Mouse (Mus musculus) limb, embryonic 11.5 days (tissue): ENCODE measurements around the gene 4930556J24Rik. TPM values are rescaled to one million over a fixed set of nuclear protein-coding genes. Genes with fewer than 3 reads are reported as not detected.

ENCODE experiments used
- ATAC-seq: fragments of 200-750 bp; cut with Nextera tagmentation; 2 replicates; pipeline ENCODE4 v1.8.0; 2017; ENCODE audit warnings: low read depth; ENCODE audit not compliant: insufficient number of reproducible peaks, low FRiP score, low TSS enrichment
- DNase-seq: peaks from one replicate; pipeline ENCODE4 v3.0.0-alpha.2; 2015; ENCODE audit warnings: low spot score
- H3K27ac ChIP-seq: fragments of 300-500 bp; sonication (generic); replicated peaks from 2 replicates; pipeline ENCODE4 v1.5.1; 2014; ENCODE audit warnings: low read depth, mild to moderate bottlenecking, low read length
- H3K27me3 ChIP-seq: fragments of 300-500 bp; sonication (generic); 2 replicates; pipeline ENCODE4 v1.6.1; 2014; ENCODE audit warnings: mild to moderate bottlenecking, low read length, mixed read lengths; ENCODE audit not compliant: control insufficient read depth, insufficient read depth
- H3K36me3 ChIP-seq: fragments of 300-500 bp; sonication (generic); 2 replicates; pipeline ENCODE4 v1.6.1; 2014; ENCODE audit warnings: mild to moderate bottlenecking, low read length, moderate library complexity, mixed read lengths; ENCODE audit not compliant: control insufficient read depth, insufficient read depth
- H3K4me1 ChIP-seq: fragments of 300-500 bp; sonication (generic); 2 replicates; pipeline ENCODE4 v1.6.1; 2014; ENCODE audit warnings: low read length, mixed read lengths; ENCODE audit not compliant: control insufficient read depth, insufficient read depth
- H3K4me2 ChIP-seq: fragments of 300-500 bp; sonication (generic); 2 replicates; pipeline ENCODE4 v1.6.1; 2014; ENCODE audit warnings: low read depth, mild to moderate bottlenecking, moderate library complexity; ENCODE audit not compliant: severe bottlenecking
- H3K4me3 ChIP-seq: fragments of 300-500 bp; sonication (generic); 2 replicates; pipeline ENCODE4 v1.5.1; 2014; ENCODE audit warnings: low read depth, low read length
- H3K9ac ChIP-seq: fragments of 300-500 bp; sonication (generic); 2 replicates; pipeline ENCODE4 v1.6.1; 2014; ENCODE audit warnings: mild to moderate bottlenecking, low read length
- H3K9me3 ChIP-seq: fragments of 300-500 bp; sonication (generic); 2 replicates; pipeline ENCODE4 v1.6.1; 2016; ENCODE audit warnings: low read length; ENCODE audit not compliant: control insufficient read depth
- WGBS: fragments of 180-500 bp; shearing (Covaris S2); extraction: QIAGEN DNeasy Blood & Tissue Kit; methylation state at CpG from one replicate; pipeline ENCODE4 v1.1.7; 2014; 5-methylcytosine and 5-hydroxymethylcytosine counted together
- polyA plus RNA-seq: library from polyadenylated mRNA; unstranded; fragments of >200 nt; fragmentation: Nextera tagmentation; extraction: Ambion mirVana; gene quantifications from 2 replicates; pipeline ENCODE4 v1.2.1, GENCODE M21; 2014

The 4930556J24Rik gene
- polyA plus RNA-seq, 1 experiment from 2014 or later = not detected

DNA sequence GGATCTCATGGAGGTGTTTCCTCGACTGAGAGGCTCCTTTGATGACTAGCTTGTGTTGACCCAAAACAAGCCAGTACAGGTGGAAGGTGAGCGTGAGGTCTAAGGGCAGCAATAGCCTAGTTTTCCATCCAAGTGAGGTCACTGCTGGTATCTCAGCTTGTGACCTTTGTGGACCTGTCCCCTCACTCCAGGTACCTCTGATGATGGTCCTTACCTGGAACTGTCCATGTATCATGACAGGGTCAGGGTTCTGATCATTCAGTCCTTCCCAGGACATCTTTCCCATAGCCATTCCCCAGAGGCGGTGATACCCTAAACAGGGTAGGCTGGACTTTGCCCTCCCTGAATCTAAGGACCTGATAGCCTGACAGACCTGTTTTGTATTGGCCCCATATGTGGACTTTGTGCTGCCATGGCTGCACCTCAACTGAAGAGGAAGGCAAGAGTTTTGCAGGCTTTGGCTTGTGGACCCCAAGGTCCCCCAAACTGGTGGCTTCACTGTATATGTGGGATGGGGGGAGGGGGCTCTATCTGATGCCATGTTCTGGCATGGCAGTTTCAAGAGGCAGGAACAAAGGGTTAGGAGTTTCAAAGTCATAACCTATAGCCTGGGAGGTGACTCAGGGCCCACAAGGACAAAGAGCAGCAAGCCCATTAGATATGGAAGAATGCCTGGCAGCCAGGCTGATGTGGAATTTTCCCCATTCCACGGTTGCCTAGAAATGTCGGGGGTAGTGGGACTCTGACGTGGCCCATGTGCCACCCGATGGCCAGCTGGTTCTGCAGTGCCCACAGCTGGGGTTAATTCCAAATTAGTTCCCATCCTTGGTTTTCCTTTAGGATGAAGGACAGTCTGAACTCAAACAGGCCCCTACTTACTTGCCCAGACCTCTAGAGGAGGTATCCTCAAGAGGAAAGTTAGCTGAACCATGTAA, 6.0 kb upstream of the 4930556J24Rik start:
- Histone ChIP-seq H3K4me2 (peak overlapping the region; percentile 68; the same call in 1 of the 2 replicates), H3K4me1 (0 out of 2 replicates have a peak, but pooled peaks cover 10% of the 10 kb centered on the region), H3K36me3 (peaks cover 10% of the 10 kb centered on the region; the same call in 1 of the 2 replicates), H3K9me3 (no peaks in the 10 kb centered on the region), H3K4me3 (no peak overlapping the region), H3K27me3 (no peaks in the 10 kb centered on the region), H3K9ac (no peak overlapping the region), H3K27ac (no peak overlapping the region)
- 70% methylated on average over 7 of the region's 7 CpGs for WGBS
- no peak for ATAC-seq
- no peak for DNase-seq

DNA sequence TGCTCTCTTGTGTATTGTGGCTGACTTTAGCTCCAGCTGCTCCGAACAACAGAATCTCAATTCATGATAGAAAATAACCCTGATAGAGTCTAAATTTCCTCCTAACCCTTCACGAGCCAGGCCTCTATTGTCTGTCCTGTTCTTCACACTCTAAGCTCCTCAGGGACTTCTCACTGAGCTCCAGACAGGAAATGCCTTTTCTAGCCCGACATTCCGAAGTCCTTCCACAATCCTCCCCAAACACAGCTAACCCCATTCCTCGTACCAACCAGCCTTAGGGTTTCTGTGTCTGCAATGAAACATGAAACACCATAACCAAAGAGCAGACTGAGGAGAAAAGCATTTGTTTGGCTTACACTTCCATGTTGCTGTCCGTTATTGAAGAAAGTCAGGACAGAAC, 5.0 kb upstream of the 4930556J24Rik start:
- H3K4me3 ChIP-seq = no peak overlapping the region
- H3K9ac ChIP-seq = no peak overlapping the region
- H3K27ac ChIP-seq = no peak overlapping the region
- WGBS = 72% methylated on average over 6 of the region's 6 CpGs
- 0 out of 2 replicates have a peak, but pooled peaks cover 10% of the 10 kb centered on the region for H3K4me1 ChIP-seq
- H3K27me3 ChIP-seq = no peaks in the 10 kb centered on the region
- no peaks in the 10 kb centered on the region for H3K9me3 ChIP-seq
- H3K4me2 ChIP-seq = no peak overlapping the region
- peaks cover 15% of the 10 kb centered on the region for H3K36me3 ChIP-seq
- DNase-seq (no peak), ATAC-seq (no peak)

DNA sequence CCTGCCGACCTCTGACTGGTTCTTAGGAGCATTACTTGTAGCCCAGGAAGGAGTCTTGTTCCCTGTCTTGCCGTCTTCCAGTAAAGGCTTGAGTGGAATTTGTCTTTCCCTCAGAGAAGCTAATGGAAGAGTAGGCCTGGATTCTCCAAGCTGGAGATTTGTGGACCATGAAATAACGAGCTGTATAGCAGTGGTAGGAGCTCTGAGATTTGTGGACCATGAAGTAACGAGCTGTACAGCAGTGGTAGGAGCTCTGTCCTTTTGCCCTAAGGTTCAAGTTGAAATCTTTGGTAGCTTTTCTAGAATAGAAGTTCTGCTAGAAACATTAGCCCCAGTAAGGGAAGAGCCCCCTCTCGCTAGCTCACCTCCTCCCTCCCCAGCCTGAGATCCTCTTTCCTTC, 1.8 kb upstream of the 4930556J24Rik start:
- H3K4me3 ChIP-seq = no peak overlapping the region
- no peaks in the 10 kb centered on the region for H3K4me1 ChIP-seq
- H3K36me3 ChIP-seq = peaks cover 26% of the 10 kb centered on the region
- no peak overlapping the region for H3K9ac ChIP-seq
- 91% methylated on average over 5 of the region's 5 CpGs for WGBS
- DNase-seq (no peak), ATAC-seq (no peak)
- no peaks in the 10 kb centered on the region for H3K27me3 ChIP-seq
- no peaks in the 10 kb centered on the region for H3K9me3 ChIP-seq
- no peak overlapping the region for H3K4me2 ChIP-seq
- no peak overlapping the region for H3K27ac ChIP-seq

DNA sequence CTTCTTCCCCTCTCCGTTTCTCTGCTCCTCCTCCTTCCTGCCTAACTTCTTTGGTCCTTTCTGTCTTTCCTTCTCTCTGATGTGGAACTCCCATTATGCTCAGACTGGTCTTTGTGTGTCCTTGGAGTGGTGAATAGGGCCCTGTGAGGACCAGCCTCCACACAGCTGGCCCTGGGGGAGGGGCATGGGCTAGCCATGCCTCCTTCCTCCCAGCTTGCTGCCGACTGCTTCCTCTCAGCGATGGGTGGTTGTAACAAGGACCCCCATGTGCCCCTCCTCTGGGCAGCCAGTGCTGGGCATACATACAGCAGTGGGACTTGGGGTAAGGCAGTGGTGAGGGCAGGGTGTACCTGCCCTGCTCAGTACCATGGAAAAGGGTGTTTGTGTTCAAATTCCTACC, 2.3 kb downstream of the 4930556J24Rik start:
- no peaks in the 10 kb centered on the region for H3K4me1 ChIP-seq
- H3K27ac ChIP-seq = no peak overlapping the region
- WGBS = 98% methylated on average over 3 of the region's 3 CpGs
- H3K27me3 ChIP-seq = no peaks in the 10 kb centered on the region
- H3K9ac ChIP-seq = no peak overlapping the region
- H3K9me3 ChIP-seq = no peaks in the 10 kb centered on the region
- H3K4me3 ChIP-seq = no peak overlapping the region
- no peak for ATAC-seq
- peaks cover 41% of the 10 kb centered on the region for H3K36me3 ChIP-seq
- DNase-seq = no peak
- no peak overlapping the region for H3K4me2 ChIP-seq

DNA sequence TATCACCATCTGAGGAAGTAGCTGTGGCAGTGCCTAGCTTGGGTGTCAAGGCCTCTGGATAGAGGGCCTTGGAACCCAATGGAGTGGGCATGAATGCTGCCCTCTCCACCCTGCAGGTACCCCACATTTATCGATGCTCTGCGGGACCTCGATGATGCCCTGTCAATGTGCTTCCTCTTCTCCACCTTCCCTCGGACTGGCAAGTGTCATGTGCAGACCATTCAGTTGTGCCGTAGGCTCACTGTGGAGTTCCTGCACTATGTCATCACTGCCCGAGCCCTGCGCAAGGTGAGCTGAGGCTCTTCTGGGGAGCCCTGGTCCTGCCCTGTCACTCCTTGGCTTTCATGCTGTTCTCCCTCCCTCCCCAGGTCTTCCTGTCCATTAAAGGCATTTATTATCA, 3.5 kb downstream of the 4930556J24Rik start:
- H3K27me3 ChIP-seq = no peaks in the 10 kb centered on the region
- peaks cover 38% of the 10 kb centered on the region for H3K36me3 ChIP-seq
- DNase-seq (no peak), ATAC-seq (no peak)
- H3K4me2 ChIP-seq = no peak overlapping the region
- no peak overlapping the region for H3K27ac ChIP-seq
- H3K9ac ChIP-seq = no peak overlapping the region
- no peaks in the 10 kb centered on the region for H3K4me1 ChIP-seq
- H3K9me3 ChIP-seq = no peaks in the 10 kb centered on the region
- H3K4me3 ChIP-seq = no peak overlapping the region
- WGBS = 95% methylated on average over 7 of the region's 7 CpGs

DNA sequence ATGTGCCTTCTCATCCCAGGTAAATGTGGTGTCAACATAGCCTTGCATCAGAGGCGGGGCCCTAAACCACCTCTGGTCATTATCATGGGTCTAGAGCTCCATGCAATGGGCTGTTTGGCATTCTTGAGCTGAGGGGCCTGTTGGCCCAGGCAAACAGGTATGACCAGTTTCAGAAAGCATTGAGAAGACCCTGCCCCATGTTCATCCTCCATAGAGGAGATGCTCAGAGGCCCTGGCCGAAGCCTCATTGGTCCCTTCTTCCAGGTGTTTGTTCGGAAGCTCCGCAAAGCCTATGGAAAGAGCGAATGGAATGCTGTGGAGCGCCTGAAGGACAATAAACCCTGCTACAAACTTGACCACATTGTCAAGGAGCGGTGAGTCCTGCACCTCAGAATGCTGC, 6.2 kb downstream of the 4930556J24Rik start:
- no peak overlapping the region for H3K4me3 ChIP-seq
- no peaks in the 10 kb centered on the region for H3K9me3 ChIP-seq
- H3K36me3 ChIP-seq = peaks cover 25% of the 10 kb centered on the region
- no peak for DNase-seq
- no peaks in the 10 kb centered on the region for H3K4me1 ChIP-seq
- no peak overlapping the region for H3K9ac ChIP-seq
- H3K27ac ChIP-seq = no peak overlapping the region
- WGBS = 95% methylated on average over 7 of the region's 7 CpGs
- no peaks in the 10 kb centered on the region for H3K27me3 ChIP-seq
- H3K4me2 ChIP-seq = no peak overlapping the region
- ATAC-seq = no peak

DNA sequence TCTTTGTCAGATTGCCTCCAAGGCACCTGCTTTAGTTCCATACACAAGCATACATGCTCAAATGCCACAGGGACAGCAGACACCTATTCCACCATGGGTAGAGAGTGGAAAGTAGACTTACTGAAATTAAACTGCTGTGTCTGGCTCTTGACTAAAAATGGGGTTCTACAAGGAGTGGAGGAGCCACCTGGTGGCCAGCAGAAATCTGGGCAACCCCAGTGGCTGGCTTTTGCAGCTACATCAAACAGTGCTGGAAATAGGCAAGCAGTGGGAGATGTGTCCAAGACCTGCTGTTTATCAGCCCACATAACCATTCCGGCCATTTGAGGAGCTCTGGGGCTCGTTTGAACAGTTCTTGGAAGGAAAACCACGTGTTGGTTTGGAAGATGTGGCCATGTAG, 6.7 kb downstream of the 4930556J24Rik start:
- DNase-seq = no peak
- Histone ChIP-seq H3K27me3 (no peaks in the 10 kb centered on the region), H3K4me3 (no peak overlapping the region), H3K9me3 (no peaks in the 10 kb centered on the region), H3K36me3 (peaks cover 23% of the 10 kb centered on the region), H3K4me1 (peaks cover 2% of the 10 kb centered on the region; the same call in 1 of the 2 replicates), H3K27ac (no peak overlapping the region), H3K9ac (no peak overlapping the region), H3K4me2 (no peak overlapping the region)
- WGBS = 79% methylated on average over 3 of the region's 3 CpGs
- no peak for ATAC-seq

DNA sequence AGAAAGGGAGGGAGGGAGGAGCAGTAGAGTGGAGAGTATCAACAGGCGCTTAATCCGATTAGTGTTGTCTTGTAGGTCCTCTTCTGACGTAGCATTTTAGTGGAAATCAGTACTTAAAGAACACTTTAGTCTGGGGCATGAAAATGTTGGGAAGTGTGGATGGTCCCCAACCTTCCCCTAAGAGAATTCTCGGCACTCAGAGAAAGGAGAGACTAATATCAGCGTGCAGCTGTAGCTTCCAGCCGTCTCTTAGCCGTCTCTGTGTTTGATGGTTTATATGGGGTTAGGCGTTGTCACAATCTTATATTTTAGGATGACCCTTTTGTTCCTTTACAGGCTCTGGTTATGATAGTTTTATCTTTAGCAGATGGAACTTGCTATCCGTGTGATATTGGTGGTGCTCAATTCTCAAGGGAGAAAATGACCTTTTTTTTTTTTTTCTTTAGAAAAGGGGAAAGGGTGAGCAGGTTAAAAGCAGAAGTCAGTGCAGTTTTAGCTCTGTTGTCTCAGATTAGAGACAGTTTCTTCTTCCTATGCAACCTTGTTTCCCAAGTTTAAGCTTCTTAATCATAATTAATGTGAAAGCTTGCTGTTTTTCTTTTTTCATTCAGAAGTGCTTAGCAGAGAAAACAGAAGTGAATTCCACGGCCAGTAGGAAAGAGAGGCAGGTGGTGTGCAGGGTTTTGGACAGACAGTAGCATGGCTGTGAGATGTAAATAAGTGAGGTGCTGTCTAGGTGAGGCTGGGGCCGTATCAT, 12.0 kb downstream of the 4930556J24Rik start:
- ATAC-seq (0 out of 2 replicates have a peak, but pooled peaks have one; percentile 9), DNase-seq (no peak)
- H3K4me1 ChIP-seq = peaks cover 3% of the 10 kb centered on the region; the same call in 1 of the 2 replicates
- peak overlapping the region; percentile 86 for H3K9ac ChIP-seq
- H3K27me3 ChIP-seq = no peaks in the 10 kb centered on the region
- no peaks in the 10 kb centered on the region for H3K9me3 ChIP-seq
- WGBS = 16% methylated on average over 11 of the region's 11 CpGs
- H3K36me3 ChIP-seq = peaks cover 3% of the 10 kb centered on the region; the same call in 1 of the 2 replicates
- H3K27ac ChIP-seq = no peak overlapping the region
- H3K4me3 ChIP-seq = peak overlapping the region; percentile 68
- H3K4me2 ChIP-seq = peak overlapping the region; percentile 71
